Mouse (Mus musculus) heart, postnatal 0 days (tissue): ENCODE measurements at regions not wholly inside any gene's neighbourhood (a gene's known extent, or its start where the extent isn't known, plus 50 kb on each side); places are given as distances from the start of the nearest gene placed in this dataset.

ENCODE experiments used
- CTCF ChIP-seq: IDR thresholded peaks from 2 replicates; pipeline ENCODE4 v1.5.1; 2016; ENCODE audit warnings: antibody characterized with exemption, control low read depth, low read depth
- EP300 ChIP-seq: IDR thresholded peaks from 2 replicates; pipeline ENCODE4 v1.6.1; 2016; ENCODE audit warnings: antibody characterized with exemption, low read depth

DNA sequence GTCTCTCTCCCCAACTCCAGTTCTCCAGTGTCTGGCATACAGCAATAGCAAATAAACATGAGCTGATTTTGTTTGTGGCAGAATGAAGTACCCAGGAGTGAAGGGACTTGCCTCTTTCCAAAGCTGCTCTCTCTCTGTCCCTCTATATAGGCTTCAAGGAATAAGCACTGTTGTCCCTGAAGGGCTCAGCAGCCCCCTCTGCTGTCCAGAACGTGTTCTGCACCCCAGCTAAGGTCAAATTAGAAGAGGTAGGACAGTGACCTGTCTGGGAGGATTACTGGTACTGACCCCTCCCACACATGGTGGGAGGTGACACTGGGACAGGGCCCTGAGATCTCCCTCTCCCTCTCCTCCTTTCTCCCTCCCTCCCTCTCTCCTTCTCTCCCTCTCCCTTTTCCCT lies 65.7 kb upstream of the Col1a1 start:
- TF ChIP-seq CTCF (peak; percentile 76), EP300 (no peak)
